Mouse (Mus musculus): ENCODE measurements around the gene Ces4a.

DNA sequence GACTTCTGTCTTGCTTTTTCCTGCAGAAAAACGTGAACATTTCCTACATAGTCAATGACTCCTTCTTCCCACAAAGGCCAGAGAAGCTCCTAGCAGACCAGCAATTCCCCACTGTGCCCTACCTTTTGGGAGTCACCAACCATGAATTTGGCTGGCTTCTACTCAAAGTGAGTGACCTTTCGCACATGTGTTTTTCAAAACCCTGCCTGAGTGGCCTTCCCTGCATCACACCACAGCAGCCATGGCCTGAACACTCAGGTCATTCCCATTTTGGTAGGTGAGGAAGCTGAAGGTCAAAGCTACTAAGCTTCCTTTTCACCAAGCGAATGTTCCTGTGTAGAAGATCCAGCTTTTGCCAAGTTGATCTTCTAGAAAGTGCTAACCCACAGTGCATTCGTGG is 43.0 kb upstream of the Ces4a start:
- TF ChIP-seq CTCF (IDR thresholded peaks at IDR 0.05; ENCODE audit: extremely low read depth, insufficient read length, insufficient replicate concordance, low read depth, low read length): no peak
- TF ChIP-seq POLR2A (IDR thresholded peaks at IDR 0.05; ENCODE audit: low read depth, low read length): no peak

Measured in small intestine, adult 2 months (tissue).